Mouse (Mus musculus): ENCODE measurements around the gene Cpne1. TPM values are rescaled to one million over a fixed set of nuclear protein-coding genes. Genes with fewer than 3 reads are reported as not detected.
"Not testable (repeated sequence)": the region's sequence is repeated elsewhere in the genome, so short reads cannot be mapped to it uniquely, and the experiment has no call there.

The Cpne1 gene
- 10 to 100 TPM; 21.0 to 24.1 TPM for total RNA-seq (2021)

DNA sequence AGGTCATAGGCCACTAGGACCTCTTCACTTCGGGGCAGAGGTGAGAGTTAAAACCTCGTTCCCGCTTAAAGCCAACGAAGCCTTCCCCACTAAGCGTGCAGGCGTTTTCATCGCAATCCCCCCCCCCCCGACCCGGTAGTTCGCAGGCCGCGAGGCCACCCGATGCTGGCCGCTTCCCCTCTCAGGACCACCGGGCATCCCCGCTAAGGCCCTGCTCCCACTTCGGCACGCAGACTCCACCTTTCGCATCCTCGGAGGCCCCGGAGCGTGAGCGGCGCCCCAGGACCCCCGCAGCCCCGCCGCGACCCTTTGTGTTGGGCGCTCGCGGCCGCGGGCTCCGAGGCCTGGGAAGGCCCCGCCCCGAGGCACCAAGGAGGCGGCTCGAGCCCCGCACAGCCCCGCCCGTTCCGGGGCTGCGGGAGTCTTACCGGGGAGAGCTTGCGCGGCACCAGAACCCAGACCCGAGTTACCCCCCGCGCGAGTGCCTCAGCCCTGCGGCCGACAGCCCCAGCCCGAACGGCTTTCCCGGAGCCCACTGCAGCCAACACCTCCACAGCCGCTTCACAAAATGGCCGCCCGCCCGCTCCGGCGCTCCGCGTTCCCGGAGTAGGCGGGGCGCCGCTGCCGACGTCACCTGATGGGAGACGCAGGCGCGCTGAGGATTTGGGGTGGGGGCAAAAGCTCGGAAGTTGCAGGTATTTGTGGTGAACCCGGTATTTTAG lies at the start of gene Cpne1, which contains the start of gene Rbm12:
Cpne1 (minus strand) TSS at position 608 of the 722 bp plus-strand sequence.
Rbm12 (minus strand) TSS at position 621 of the 722 bp plus-strand sequence.
- peak; percentile 86 to 96 for DNase-seq (ENCODE audit: extremely low spot score in 1 of 2, low spot score in 2 of 2)
- intact Hi-C loops (cut with DNase I) = no loop called here

DNA sequence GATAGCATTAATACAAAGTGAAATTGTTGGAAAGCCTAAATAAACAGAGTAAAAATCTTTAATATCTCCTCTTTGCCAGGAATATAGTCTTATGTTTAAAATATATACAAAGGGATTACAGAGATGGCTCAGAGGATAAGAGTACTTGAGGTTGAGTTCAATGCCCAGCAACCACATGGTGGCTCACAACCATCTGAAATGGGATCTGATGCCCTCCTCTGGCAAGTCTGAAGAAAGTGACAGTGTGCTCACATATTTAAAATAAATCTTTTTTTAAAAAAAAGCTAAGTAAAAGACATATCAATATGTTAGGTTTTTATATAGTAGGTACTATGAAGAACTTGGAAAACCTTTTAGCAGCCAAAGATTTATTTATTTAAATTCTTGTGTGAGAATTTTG lies 39.8 kb upstream of the Cpne1 start:
- intact Hi-C loops (cut with DNase I) = no loop called here
- DNase-seq (ENCODE audit: extremely low spot score in 1 of 2, low spot score in 2 of 2) = no peak

DNA sequence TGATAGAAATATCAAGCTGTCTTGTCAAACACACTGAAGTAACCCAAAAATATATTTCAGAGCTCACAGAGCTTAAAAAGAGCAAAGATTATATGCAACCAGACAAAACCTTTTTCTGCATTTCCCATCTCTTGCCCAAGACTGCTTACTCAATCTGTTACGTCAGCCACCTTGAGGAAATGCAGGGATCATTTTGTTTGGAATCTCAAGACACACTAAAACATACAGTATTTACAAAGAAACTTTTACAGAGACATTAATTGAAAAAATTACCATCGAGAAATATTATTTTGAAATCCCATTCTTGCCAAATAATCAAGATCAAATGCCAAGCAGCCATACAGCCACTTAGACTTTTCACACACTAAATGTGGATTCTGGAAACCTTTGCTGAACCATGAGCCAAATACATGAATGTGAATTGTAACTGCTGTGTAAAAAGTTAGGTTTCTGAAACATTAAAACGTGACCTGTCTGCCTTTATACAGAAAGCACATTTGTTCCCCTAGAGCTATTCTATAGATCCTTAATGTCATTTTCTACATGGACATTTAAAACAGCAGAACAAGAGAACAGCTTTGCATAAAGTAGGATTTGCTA lies 35.7 kb upstream of the Cpne1 start:
- intact Hi-C loops (cut with DNase I) = loop anchor here (2.0 kb wide), 1 partner anchor 13 kb away; no protein-coding TSS in a partner anchor
- DNase-seq (ENCODE audit: extremely low spot score in 1 of 2, low spot score in 2 of 2) = no peak

DNA sequence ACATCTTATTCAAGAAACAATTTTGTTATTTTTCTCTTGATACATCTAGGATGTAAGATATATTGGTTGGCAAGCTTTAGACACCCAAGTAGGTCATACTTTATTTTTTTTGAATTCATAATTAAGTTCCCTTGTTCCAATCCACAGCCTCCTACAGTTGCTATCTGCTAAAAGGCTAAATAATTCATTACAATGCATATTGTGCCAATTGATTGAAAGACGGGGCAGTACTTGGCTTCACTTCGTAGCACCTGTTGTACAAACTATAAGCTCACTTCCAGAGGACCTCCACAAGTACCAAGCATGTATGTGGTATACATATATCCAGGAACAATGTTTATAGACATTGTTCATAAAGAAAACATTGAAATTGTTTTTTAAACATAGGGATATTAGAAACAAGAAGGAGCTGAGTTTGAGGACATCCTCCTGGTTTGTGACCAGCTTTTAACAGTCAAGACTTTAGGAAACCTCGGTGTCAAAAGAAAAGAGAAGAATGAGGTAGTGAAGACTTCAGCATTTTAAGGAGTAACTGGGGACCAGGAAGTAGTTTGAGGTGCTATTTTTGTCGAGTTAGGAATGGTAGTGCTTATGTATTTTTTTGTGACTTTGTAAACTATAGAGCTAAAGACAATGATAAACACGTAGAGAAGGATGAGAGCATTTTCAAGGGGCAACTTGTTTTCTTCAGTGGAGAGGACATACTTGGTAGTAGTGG lies 34.7 kb upstream of the Cpne1 start:
- no peak for DNase-seq (ENCODE audit: extremely low spot score in 1 of 2, low spot score in 2 of 2)
- intact Hi-C loops (cut with DNase I) = loop anchor here (2.0 kb wide), 1 partner anchor 14 kb away; no protein-coding TSS in a partner anchor

DNA sequence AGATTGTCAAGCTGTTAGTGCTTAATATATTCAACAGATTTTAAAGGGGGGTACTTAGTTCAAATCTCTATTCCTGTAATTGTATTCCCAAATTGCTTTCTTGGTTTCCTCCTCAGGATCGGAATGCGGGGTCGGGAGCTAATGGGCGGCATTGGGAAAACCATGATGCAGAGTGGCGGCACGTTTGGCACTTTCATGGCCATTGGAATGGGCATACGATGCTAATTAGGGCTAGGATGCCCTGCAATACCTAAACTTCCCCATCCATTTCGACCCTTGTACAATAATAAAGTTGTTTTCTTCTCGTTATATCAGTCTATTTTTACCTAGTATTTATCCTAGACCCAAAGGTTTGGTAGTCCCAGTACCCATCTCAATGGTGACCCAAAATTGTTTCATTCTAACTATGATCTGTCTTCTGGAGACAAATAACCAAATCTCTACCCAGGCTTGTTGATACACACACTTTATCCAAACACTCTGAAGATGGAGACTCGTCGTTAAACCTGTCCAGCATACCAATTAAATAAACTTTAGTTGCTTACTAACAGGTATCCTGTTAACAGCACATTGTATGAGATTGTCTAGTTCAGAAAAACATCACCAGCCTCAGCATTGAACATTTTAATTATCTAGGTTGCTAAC lies 33.8 kb upstream of the Cpne1 start:
- no peak for DNase-seq (ENCODE audit: extremely low spot score in 1 of 2, low spot score in 2 of 2)
- intact Hi-C loops (cut with DNase I) = loop anchor here (2.0 kb wide), 1 partner anchor 15 kb away; no protein-coding TSS in a partner anchor

DNA sequence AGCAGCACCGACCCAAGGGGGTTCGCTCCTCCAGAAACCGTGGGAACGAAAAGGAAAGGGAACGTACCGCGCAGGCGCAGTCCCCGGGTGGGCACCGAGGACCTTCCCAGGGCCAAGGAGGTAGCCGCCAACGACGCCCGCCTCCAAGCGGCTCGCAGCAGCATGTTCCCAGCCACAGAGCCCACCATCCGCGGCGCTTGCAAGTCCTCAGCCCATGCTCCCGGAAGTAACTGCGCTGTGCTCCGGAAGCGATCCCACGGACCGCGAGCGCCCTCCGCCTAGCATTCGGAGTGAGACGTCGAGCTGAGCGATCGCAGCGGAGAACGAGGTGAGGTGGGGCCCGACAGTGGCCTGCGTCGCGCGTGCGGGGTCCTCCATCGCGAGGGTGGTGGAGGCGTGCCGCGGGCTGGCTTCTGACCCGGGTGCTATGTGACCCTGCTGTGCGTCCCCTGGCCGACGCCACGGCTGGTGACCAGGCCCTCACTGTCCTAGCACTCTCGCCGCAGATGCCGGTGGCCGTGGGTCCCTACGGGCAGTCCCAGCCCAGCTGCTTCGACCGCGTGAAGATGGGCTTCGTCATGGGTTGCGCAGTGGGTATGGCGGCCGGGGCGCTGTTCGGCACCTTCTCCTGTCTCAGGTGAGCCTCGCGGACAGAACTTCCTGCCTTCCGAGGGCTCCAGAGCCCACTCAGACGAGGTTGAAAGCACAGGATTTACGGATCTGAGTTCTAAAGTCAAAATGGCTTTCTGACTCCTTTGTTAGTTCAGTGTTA lies 32.4 kb upstream of the Cpne1 start, which contains the start of the genes Romo1 and Nfs1:
Romo1 (plus strand) TSS at position 87 of the 772 bp plus-strand sequence.
Nfs1 (minus strand) TSS at position 234 of the 772 bp plus-strand sequence.
- DNase-seq (ENCODE audit: extremely low spot score in 1 of 2, low spot score in 2 of 2) = peak; percentile 95 to 97
- intact Hi-C loops (cut with DNase I) = loop anchor here (5.0 kb wide), 1 partner anchor 177 kb away; no protein-coding TSS in a partner anchor

DNA sequence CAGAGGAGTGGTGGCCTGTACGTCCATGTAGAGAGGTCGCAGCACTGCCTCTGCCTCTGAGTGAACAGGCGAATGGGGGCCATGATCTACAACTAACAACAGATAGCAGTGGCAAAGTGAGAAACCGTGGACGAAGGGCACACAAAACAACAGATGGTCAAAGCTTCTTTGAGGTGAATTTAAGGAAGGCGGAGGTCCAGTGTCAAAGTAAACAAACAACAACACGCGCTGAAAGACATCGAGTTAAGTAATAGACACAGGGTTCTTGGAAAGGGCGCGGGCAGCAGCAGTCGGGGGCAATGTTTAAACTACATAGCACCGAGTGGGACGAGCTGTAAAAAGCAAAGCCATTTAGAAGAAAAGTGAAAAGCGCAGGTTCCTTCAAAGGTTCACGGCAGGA lies 31.6 kb upstream of the Cpne1 start:
- intact Hi-C loops (cut with DNase I) = loop anchor here (5.0 kb wide), 1 partner anchor 176 kb away; no protein-coding TSS in a partner anchor
- no peak for DNase-seq (ENCODE audit: extremely low spot score in 1 of 2, low spot score in 2 of 2)

DNA sequence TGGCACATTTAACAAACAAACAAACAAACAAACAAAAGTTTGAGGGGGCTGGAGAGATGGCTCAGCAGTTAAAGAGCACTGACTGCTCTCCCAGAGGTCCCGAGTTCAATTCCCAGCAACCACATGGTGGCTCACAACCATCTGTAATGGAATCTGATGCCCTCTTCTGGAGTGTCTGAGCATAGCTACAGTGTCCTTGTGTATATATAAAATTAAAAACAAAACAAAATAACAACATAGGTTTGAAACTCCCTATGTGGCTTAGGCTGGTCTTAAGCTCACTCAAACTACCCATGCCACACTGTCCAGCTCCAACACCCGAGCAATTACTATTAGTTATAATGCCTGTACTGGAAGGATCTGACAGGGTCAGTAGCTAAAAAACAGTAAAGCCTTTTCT lies 31.1 kb upstream of the Cpne1 start:
- no peak for DNase-seq (ENCODE audit: extremely low spot score in 1 of 2, low spot score in 2 of 2)
- intact Hi-C loops (cut with DNase I) = loop anchor here (5.0 kb wide), 1 partner anchor 176 kb away; no protein-coding TSS in a partner anchor

DNA sequence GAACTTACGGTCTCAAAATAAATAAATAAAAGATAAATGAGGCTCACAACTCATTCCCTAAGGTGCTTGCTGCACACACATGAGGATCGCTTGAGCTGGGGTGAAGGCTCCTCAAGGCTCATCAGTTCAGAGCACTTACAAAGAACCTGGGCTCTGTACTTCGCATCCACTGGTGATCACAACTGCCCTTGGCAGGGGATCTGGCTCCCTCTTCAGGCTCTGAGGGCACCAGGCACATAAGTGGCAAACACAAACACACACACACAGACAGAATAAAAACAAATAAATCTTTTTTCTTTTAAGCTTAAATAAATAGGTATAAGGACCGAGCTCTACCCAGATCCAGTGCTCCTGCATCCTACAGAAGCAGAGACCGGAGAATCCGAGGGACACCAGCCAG lies 23.9 kb upstream of the Cpne1 start:
- no peak for DNase-seq (ENCODE audit: extremely low spot score in 1 of 2, low spot score in 2 of 2)
- intact Hi-C loops (cut with DNase I) = no loop called here

DNA sequence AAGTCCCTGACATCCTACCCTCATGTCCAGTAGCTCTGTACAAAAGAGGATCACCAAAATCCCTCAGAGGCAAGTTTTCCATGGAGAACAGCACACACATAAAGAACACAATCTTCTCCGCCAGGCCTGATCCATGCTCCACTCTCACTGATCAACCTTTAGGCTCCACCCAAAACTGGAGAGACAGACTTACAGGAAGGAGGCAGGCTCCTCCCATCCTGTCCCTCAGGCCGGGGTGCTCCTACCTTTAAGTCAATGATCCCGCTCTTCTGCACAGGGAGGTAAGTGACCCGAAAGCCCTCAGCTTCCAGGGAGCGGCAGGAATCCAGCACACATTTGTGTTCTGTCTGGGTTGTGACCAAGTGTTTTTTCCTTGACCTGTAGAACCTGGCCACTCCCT lies 22.4 kb upstream of the Cpne1 start:
- intact Hi-C loops (cut with DNase I) = no loop called here
- no peak for DNase-seq (ENCODE audit: extremely low spot score in 1 of 2, low spot score in 2 of 2)

DNA sequence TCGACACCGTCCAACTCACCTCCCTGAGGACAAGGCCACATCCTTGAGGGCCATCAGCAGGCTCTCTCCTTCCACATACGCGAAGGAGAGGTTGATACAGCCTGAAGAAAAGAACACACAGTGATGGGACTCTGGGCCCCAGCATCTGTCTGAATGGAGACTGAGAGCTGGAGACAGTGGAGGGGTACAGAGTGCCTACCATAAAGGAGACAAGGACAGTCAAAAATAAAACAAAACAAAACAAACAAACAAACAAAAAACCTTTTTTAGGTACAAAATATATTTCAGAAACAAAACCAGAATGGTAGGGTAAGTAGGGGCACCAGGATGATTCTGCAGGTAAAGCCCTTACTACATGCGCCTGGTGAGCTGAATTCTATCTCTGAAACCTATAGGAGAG lies 15.2 kb upstream of the Cpne1 start, which contains the start of gene Gm28036:
Gm28036 (minus strand) TSS at position 101 of the 400 bp plus-strand sequence.
- intact Hi-C loops (cut with DNase I) = no loop called here
- no peak for DNase-seq (ENCODE audit: extremely low spot score in 1 of 2, low spot score in 2 of 2)

DNA sequence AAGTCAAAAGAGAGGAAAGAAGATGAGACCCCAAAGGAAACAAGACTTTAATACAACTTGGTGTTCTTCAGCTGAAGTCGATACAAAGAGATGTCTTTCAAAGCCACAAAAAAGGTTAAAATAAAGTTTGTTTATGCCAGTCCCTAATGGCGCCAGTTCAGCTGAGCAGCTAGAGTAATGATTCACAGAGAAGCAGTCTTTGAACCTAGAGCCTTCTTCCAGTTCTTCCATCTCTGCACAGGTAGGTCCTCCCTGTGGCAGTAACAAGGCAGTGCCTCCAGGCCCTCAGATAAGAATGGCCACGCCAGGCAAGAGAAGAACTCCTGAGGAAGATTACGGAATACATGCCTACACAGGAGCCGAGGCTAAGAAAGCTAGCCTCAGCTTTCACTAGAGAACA lies 12.0 kb upstream of the Cpne1 start:
- intact Hi-C loops (cut with DNase I) = no loop called here
- no peak for DNase-seq (ENCODE audit: extremely low spot score in 1 of 2, low spot score in 2 of 2)

DNA sequence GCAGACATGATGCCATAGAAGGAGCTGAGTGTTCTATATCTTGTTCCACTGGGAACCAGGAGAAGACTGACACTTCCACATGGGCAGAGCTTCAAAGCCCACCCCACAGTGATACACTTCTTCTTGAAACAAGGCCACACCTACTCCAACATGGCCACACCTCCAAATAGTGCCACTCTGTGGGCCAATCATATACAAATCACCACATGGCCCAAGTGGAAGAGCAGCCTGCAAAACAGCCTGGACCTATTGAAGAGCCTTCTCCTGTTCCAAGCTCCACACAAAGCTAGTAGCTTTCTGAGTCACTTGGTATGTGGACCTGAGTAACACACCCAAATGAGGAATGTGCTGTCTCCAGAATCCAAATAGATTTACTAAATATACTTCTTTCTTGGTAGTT lies 7.8 kb upstream of the Cpne1 start:
- intact Hi-C loops (cut with DNase I) = no loop called here
- no peak for DNase-seq (ENCODE audit: extremely low spot score in 1 of 2, low spot score in 2 of 2)

DNA sequence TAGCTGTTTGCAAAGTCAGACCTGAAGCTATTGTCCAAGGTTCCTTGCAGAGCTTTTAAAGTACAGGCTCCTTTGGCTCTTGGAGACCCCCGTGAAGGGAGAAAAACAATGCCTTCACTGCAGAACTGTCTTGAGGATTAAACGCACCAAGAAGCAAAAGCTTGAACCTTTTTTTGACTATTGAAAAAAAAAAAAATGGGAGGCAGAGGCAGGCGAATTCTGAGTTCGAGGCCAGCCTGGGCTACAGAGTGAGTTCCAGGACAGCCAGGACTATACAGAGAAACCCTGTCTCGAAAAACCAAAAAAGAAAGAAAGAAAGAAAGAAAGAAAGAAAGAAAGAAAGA lies 287 bp upstream of the Cpne1 start:
- DNase-seq (ENCODE audit: extremely low spot score in 1 of 2, low spot score in 2 of 2); intact Hi-C loops (cut with DNase I): not testable (repeated sequence)

DNA sequence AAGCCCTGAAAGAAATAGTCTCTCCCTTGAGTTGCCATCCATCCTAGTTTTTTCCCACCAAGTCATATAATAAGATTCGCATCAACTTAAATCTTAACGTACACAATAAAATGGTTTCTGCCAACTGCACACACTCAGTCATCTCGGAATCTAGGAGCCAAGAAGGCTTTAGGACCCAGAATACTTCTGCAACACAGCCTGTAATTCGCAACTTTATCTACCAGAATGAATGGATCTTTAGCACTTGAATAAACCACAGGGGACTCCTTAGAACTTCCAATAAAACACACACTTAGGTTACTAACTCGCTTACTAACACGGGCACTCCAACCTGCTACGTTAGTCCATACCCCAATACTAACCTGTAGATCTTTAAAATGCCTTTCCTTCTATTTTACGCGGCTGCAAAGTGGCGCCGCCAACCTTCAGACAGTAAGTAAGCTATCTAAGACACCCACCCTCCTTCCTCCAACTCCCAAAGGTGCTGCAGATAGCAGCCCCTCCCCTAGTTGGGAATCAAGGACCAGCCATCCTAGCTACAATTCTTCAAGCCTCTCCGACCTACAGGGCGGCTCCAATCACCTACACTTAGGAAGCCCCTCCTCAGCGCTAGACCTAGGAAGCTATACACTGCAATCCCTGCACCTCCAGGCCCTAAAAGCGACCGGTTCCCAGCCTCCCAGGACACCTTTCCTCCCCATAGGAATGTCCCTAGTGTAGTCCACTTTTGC lies 973 bp downstream of the Cpne1 start:
- intact Hi-C loops (cut with DNase I) = no loop called here
- no peak for DNase-seq (ENCODE audit: extremely low spot score in 1 of 2, low spot score in 2 of 2)

DNA sequence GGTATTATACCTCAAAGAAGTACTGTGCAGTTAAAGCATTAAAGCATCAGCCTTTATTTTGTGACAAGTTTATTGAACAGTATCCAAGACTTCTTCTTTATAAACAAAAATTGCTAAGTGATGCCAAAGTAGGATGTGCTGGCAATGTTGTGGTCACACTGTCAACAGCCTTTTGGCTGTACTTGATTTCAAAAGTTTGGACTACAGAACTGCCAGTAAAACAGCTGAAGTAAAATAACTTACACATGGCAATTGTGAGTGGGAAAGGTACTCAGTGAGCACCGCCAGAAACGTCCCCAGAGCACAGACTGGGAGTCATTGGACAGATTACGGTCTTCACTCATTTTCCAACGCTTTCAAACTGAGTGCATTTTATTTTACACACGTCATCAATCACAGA lies 19.8 kb downstream of the Cpne1 start:
- intact Hi-C loops (cut with DNase I) = no loop called here

DNA sequence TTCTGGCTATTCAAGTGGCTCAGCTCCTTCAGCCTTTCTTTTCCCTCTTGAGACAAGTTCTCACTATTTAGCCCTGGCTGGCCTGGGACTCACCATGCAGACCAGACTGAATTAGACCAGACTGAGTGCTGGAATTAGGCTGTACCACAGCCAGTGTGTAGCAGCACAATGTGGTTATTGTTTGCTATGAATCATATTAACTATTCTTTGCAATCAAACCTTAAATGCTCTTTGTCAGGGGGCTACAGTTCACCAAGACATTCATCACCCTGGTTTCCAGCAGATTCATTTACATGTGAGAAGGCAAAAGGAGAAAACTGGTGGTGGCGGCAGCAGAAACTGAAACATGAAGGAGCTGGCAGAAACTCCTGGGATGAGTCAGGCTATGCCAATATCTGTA lies 22.0 kb downstream of the Cpne1 start:
- intact Hi-C loops (cut with DNase I) = no loop called here
- DNase-seq (ENCODE audit: extremely low spot score in 1 of 2, low spot score in 2 of 2) = no peak

More for the DNA sequence above, 19.8 kb downstream of the Cpne1 start:
- no peak for DNase-seq (ENCODE audit: extremely low spot score in 1 of 2, low spot score in 2 of 2)
